Mouse (Mus musculus) induced T-regulatory cell, adult 2 months (primary cell): ENCODE results near the gene Sgca.

ENCODE experiments used
- DNase-seq: peaks from one replicate; pipeline ENCODE4 v3.0.0-alpha.2; 2012; ENCODE audit warnings: low read depth

The Sgca gene

DNA sequence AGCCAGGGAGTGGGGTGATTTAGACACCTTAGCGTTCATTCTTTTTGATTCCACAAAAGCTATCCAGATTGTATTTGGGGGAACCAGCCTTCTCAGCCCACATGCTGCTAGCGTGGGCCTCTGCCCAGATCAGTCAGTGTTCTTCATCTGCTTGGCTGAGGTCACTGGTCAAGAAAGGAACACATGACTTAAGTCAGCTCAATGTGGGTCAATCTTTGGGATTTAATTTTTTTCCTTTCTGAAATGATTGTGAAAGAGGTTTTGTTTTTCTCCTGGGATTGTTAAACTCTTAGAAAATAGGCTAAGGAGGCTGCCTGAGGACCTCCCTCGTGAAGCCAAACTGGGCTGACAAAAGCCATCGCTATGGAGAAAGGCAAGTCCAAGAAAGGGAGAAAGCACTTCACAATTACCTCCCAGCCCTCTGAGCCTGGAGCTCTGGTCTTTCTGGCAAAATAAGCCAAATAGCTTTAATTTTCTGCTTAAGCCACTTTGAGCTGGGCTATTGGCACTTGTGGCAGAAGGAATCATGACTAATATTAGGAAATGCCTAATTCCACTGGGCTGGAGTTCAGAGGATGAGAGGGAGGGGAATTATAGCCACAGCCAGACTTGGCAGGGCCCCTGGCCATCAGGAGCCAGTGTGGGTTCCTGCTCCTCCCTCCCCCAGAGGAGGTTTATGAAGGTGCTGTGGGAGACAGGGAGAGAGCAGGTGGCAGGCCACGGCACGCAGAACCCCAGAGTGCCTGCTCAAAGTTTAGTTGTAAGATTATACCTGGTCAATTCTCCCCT lies 62.6 kb downstream of the Sgca start:
- DNase-seq, result no peak
